Mouse (Mus musculus) bone marrow, adult 2 months (tissue): Measurements from ENCODE around the gene Cops9.

ENCODE experiments used
- CTCF ChIP-seq: fragments of 200-500 bp; IDR thresholded peaks from 2 replicates; pipeline ENCODE4 v1.5.1; 2011; ENCODE audit warnings: low read length, control low read depth; ENCODE audit not compliant: control insufficient read depth, insufficient read depth
- POLR2A ChIP-seq: fragments of 200-500 bp; IDR thresholded peaks from 2 replicates; pipeline ENCODE4 v1.6.1; 2011; ENCODE audit warnings: low read depth, mild to moderate bottlenecking, control low read depth, low read length, borderline replicate concordance; ENCODE audit not compliant: control insufficient read depth

DNA sequence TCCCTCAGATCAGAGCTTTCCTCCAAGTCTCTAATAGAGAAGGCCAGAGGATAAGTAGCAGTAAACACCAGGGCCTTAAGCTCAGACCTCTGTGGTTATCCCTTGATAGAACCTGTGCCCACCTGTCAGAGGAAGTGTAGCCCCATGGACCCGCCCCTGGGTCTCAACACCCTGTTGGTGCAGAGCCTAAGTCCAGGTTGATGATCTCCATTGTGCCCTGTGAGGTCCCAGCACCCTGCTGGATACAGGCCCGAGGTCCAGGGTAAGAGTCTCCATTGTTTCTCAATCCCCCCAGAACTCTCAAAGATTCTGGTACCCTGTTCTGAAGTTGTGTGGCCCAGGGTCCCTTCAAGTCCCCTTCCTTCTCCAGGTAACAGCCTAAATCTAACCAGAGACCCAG, 4.3 kb upstream of the Cops9 start:
- no peak for TF ChIP-seq CTCF
- TF ChIP-seq POLR2A = no peak
